Mouse (Mus musculus) CH12.LX (cell line): ENCODE measurements at regions not wholly inside any gene's neighbourhood (a gene's known extent, or its start where the extent isn't known, plus 50 kb on each side); places are given as distances from the start of the nearest gene placed in this dataset.
"Not testable (repeated sequence)": the region's sequence is repeated elsewhere in the genome, so short reads cannot be mapped to it uniquely, and the experiment has no call there.

ENCODE experiments used
- CTCF ChIP-seq, 2 experiments: IDR thresholded peaks in 1 of 2; conservative IDR thresholded peaks in 1 of 2; 2 replicates each; pipeline ENCODE4 v1.5.1; 2011 to 2012; ENCODE audit warnings: low read depth in 2 of 2, low read length in 2 of 2, improper control_type of control experiment in 1 of 2, inconsistent platforms in 1 of 2, mild to moderate bottlenecking in 1 of 2, moderate library complexity in 1 of 2
- EP300 ChIP-seq: IDR thresholded peaks from 2 replicates; pipeline ENCODE4 v1.6.1; 2011; ENCODE audit warnings: low read length, improper control_type of control experiment
- JUN ChIP-seq: IDR thresholded peaks from 2 replicates; pipeline ENCODE4 v1.6.1; 2011; ENCODE audit warnings: low read depth, mild to moderate bottlenecking, low read length, improper control_type of control experiment, moderate library complexity; ENCODE audit not compliant: insufficient read depth
- KAT2A ChIP-seq: IDR thresholded peaks from 2 replicates; pipeline ENCODE4 v1.6.1; 2012; ENCODE audit warnings: low read length, improper control_type of control experiment, inconsistent platforms; ENCODE audit not compliant: insufficient replicate concordance
- MAX ChIP-seq: IDR thresholded peaks from 2 replicates; pipeline ENCODE4 v1.6.1; 2011; ENCODE audit warnings: low read length, improper control_type of control experiment
- NRF1 ChIP-seq: IDR thresholded peaks from 2 replicates; pipeline ENCODE4 v1.6.1; 2014; ENCODE audit warnings: low read depth, mild to moderate bottlenecking, inconsistent platforms, low read length, improper control_type of control experiment, moderate library complexity
- POLR2A ChIP-seq: IDR thresholded peaks from 2 replicates; pipeline ENCODE4 v1.6.1; 2011; ENCODE audit warnings: low read depth, mild to moderate bottlenecking, improper control_type of control experiment, low read length
- SIN3A ChIP-seq: IDR thresholded peaks from 2 replicates; pipeline ENCODE4 v1.6.1; 2012; ENCODE audit warnings: low read length, improper control_type of control experiment, inconsistent platforms
- TCF12 ChIP-seq: IDR thresholded peaks from 2 replicates; pipeline ENCODE4 v1.6.1; 2014; ENCODE audit warnings: low read depth, mild to moderate bottlenecking, inconsistent platforms, low read length, improper control_type of control experiment
- UBTF ChIP-seq: IDR thresholded peaks from 2 replicates; pipeline ENCODE4 v1.6.1; 2012; ENCODE audit warnings: low read depth, mild to moderate bottlenecking, inconsistent platforms, low read length, improper control_type of control experiment, moderate library complexity
- USF1 ChIP-seq: IDR thresholded peaks from 2 replicates; pipeline ENCODE4 v1.6.1; 2014; ENCODE audit warnings: low read depth, mild to moderate bottlenecking, inconsistent platforms, low read length, improper control_type of control experiment
- ZNF384 ChIP-seq: IDR thresholded peaks from 2 replicates; pipeline ENCODE4 v1.6.1; 2012; ENCODE audit warnings: low read depth, low read length, improper control_type of control experiment, inconsistent platforms

DNA sequence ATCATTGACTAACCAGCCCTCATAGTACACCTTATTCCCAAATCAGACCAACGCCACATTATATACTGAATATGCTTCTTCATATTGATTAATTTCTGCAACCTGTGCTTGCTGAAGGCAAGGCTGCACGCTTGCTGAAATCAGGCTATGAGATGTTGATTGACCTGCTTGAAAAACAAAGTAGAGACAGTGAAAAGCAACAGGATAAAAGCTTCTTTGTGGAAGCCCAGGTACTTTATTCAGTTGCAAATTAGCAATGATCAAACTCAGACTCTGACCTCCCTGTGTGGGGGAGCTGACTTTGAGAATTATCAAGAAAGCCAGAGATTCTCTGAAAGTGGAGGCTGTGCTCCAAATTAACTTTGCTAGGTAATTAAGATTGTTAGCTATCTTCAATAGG lies 695.7 kb downstream of the Nxph1 start:
- TF ChIP-seq NRF1; TCF12; ZNF384; CTCF (conservative IDR thresholded peaks at IDR 0.05 in 1 of 2, IDR thresholded peaks at IDR 0.05 in 1 of 2; ENCODE audit: low read depth in 2 of 2, low read length in 2 of 2); SIN3A; JUN; UBTF; MAX; USF1; POLR2A; EP300; KAT2A: not testable (repeated sequence)
